Mouse (Mus musculus) hindbrain, embryonic 14.5 days (tissue): ENCODE measurements around the gene Gpr107. TPM values are rescaled to one million over a fixed set of nuclear protein-coding genes. Genes with fewer than 3 reads are reported as not detected.

Experiments used
- ATAC-seq: fragments of 200-750 bp; cut with Nextera tagmentation; 2 replicates; pipeline ENCODE4 v1.8.0; 2017; ENCODE audit warnings: moderate number of reproducible peaks, mild to moderate bottlenecking, moderate TSS enrichment, moderate library complexity; ENCODE audit not compliant: low FRiP score
- DNase-seq: peaks from one replicate; pipeline ENCODE4 v3.0.0-alpha.2; 2015; ENCODE audit warnings: low spot score
- H3K27ac ChIP-seq: fragments of 300-500 bp; sonication (generic); 2 replicates; pipeline ENCODE4 v1.5.1; 2014; ENCODE audit warnings: mild to moderate bottlenecking, moderate library complexity
- H3K27me3 ChIP-seq: fragments of 300-500 bp; sonication (generic); 2 replicates; pipeline ENCODE4 v1.6.1; 2014; ENCODE audit warnings: mild to moderate bottlenecking, low read length, mixed read lengths; ENCODE audit not compliant: control insufficient read depth, insufficient read depth
- H3K36me3 ChIP-seq: fragments of 300-500 bp; sonication (generic); replicated peaks from 2 replicates; pipeline ENCODE4 v1.6.1; 2014; ENCODE audit not compliant: control insufficient read depth, insufficient read depth
- H3K4me1 ChIP-seq: fragments of 300-500 bp; sonication (generic); replicated peaks from 2 replicates; pipeline ENCODE4 v1.6.1; 2014; ENCODE audit warnings: antibody characterized with exemption, low read length, mixed read lengths; ENCODE audit not compliant: control insufficient read depth, insufficient read depth
- H3K4me2 ChIP-seq: fragments of 300-500 bp; sonication (generic); replicated peaks from 2 replicates; pipeline ENCODE4 v1.6.1; 2014; ENCODE audit warnings: mild to moderate bottlenecking, moderate library complexity
- H3K4me3 ChIP-seq: fragments of 300-500 bp; sonication (generic); replicated peaks from 2 replicates; pipeline ENCODE4 v1.5.1; 2014; ENCODE audit warnings: mild to moderate bottlenecking, low read length
- H3K9ac ChIP-seq: fragments of 300-500 bp; sonication (generic); 2 replicates; pipeline ENCODE4 v1.6.1; 2014
- H3K9me3 ChIP-seq: fragments of 300-500 bp; sonication (generic); 2 replicates; pipeline ENCODE4 v1.6.1; 2016; ENCODE audit warnings: low read length; ENCODE audit not compliant: control insufficient read depth
- WGBS: fragments of 180-500 bp; shearing (Covaris S2); extraction: QIAGEN DNeasy Blood & Tissue Kit; methylation state at CpG from one replicate; pipeline ENCODE4 v1.1.7; 2014; 5-methylcytosine and 5-hydroxymethylcytosine counted together
- polyA plus RNA-seq: library from polyadenylated mRNA; unstranded; fragments of >200 nt; fragmentation: Nextera tagmentation; extraction: Ambion mirVana; gene quantifications from 2 replicates; pipeline ENCODE4 v1.2.1, GENCODE M21; 2014

The Gpr107 gene
- polyA plus RNA-seq, 1 experiment from 2014 or later = 26.1 TPM

DNA sequence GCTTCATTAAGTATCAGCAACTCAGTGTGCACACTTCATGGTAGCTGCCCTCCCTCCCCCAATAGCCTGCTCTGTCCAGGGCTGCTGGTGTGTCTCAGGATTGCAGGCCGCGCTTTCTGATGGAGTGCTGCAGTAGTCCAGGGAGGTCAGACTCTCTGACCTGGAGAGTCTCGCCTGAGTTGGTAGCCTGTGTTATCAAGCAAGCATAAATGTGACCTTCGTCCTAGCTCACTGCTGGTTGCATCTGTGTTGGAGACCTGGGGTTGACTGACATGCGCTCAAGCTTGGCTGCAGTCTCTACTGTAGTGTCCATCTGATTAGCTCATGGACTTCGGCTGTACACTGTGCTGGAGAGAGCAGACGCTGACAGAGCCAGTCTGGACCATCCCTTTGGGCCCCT, 49.7 kb downstream of the Gpr107 start:
- Histone ChIP-seq H3K36me3 (peaks cover 25% of the 10 kb centered on the region), H3K4me2 (no peak overlapping the region), H3K27me3 (no peaks in the 10 kb centered on the region), H3K9ac (no peak overlapping the region), H3K9me3 (no peaks in the 10 kb centered on the region), H3K4me1 (peaks cover 15% of the 10 kb centered on the region), H3K27ac (no peak overlapping the region), H3K4me3 (no peak overlapping the region)
- DNase-seq (no peak), ATAC-seq (no peak)
- 74% methylated on average over 7 of the region's 7 CpGs for WGBS

DNA sequence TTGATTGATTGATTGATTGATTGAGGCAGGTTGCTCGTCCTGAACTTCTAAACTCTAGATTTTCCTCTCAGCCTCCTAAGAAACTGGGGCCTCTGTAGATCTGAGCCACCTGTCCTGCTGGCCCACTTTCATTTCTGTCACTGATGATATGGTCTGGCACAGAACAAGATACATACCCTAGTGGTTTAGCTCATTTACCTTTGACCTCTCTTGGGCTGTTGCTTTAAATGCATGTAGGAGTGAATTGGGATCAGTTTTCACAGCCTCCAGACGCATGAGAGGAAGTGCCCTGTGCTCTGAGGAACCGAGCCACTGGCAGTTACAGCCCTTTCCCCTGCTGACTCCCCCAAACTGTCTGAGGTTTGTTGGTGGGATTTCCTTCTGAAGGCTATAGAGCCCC, 50.2 kb downstream of the Gpr107 start:
- no peak overlapping the region for H3K4me2 ChIP-seq
- 50% methylated on average over 3 of the region's 3 CpGs for WGBS
- no peaks in the 10 kb centered on the region for H3K27me3 ChIP-seq
- no peaks in the 10 kb centered on the region for H3K9me3 ChIP-seq
- H3K4me3 ChIP-seq = no peak overlapping the region
- no peak overlapping the region for H3K27ac ChIP-seq
- peaks cover 20% of the 10 kb centered on the region for H3K4me1 ChIP-seq
- DNase-seq (no peak), ATAC-seq (no peak)
- H3K9ac ChIP-seq = no peak overlapping the region
- peaks cover 23% of the 10 kb centered on the region for H3K36me3 ChIP-seq

DNA sequence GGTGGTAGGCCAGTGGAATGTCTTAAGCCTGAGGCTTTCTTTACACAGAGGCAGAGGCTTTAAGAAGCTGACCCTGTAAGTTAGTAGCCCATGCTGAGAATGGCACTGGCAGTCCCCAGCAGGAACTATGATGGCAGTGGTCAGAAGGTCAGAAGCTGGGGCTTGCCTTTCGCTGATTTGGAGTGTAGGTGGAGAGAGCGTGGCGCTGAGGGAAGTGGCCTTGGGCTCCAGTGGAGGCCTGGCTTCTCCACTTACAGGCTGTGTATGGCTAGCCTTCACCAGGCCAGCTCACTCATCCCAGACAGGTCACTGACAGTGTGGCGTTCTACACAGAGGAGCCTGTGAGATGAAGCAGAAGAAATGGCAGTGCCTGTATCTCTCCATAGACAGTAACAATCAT, 50.8 kb downstream of the Gpr107 start:
- Histone ChIP-seq H3K4me2 (no peak overlapping the region), H3K9ac (no peak overlapping the region), H3K36me3 (peaks cover 22% of the 10 kb centered on the region), H3K4me1 (peaks cover 25% of the 10 kb centered on the region), H3K27me3 (no peaks in the 10 kb centered on the region), H3K9me3 (no peaks in the 10 kb centered on the region), H3K4me3 (no peak overlapping the region), H3K27ac (no peak overlapping the region)
- ATAC-seq = no peak
- DNase-seq = no peak
- WGBS = 77% methylated on average over 4 of the region's 4 CpGs

DNA sequence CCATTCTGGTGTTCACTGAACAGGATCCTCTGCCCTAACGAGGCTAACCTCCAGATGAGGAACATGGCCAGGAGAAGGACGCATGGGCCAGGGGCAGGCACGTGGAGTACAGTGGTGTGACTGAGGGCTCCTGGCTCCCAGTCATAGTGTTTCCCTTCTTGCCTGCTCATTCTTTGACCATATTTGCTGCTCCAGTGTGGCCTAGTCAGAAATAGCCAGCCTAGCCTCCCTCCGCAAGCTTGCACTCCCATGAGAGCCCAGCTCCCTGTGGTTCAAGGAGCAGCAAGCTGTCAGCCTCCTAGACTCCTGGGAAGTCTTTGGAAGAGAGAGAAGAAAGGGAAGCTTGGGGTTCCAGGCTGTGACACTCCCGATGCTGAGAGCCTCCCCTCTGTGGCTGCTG, 52.6 kb downstream of the Gpr107 start:
- Histone ChIP-seq H3K36me3 (peaks cover 29% of the 10 kb centered on the region), H3K4me2 (no peak overlapping the region), H3K4me3 (no peak overlapping the region), H3K27ac (no peak overlapping the region), H3K9me3 (no peaks in the 10 kb centered on the region), H3K4me1 (peaks cover 25% of the 10 kb centered on the region), H3K27me3 (no peaks in the 10 kb centered on the region), H3K9ac (no peak overlapping the region)
- ATAC-seq (no peak), DNase-seq (no peak)
- WGBS = 85% methylated on average over 5 of the region's 5 CpGs

DNA sequence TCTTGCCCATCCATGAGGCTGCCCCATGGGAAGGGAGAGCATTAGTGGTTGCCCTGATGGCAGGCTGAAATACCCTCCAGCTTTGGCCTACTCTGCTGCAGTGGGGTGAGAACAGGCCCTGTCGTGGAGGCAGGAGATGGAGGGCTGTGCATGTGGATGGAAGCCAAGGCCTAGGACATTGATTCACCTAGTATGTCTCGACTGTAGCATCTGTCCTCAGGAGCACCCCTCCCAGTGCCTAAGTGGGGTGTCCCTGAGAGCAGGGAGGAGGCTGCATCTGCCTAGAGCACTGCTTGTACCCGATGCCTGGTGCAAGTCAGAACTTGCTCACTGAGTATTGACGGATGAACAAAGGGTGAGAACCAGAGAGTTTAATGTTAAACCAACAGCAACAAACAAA, 54.1 kb downstream of the Gpr107 start:
- DNase-seq (no peak), ATAC-seq (no peak)
- Histone ChIP-seq H3K36me3 (peaks cover 31% of the 10 kb centered on the region), H3K9me3 (no peaks in the 10 kb centered on the region), H3K27ac (peak overlapping the region; percentile 76), H3K27me3 (no peaks in the 10 kb centered on the region), H3K9ac (no peak overlapping the region), H3K4me3 (no peak overlapping the region), H3K4me2 (no peak overlapping the region), H3K4me1 (peaks cover 25% of the 10 kb centered on the region)
- WGBS = 64% methylated on average over 4 of the region's 4 CpGs

DNA sequence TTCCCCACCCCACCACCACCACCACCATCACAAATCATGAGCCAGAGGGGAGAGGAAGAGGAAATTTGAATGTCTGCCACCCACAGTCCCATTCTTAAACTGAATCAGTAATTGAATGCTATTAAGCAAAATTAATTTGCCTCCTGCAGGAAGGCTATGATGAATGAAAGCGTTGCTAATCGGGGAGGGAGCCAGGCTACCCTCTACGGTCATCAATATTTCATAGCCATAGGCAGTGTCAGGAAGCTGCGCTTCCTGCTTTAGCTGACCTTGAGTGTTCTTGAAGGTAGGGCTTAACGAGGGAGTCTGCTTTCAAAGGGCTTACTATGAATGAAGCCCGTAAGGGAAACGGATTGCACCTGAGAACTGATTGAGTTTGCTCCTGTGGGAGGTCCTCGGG, 54.8 kb downstream of the Gpr107 start:
- DNase-seq = peak; percentile 45
- Histone ChIP-seq H3K4me2 (no peak overlapping the region), H3K27me3 (no peaks in the 10 kb centered on the region), H3K4me3 (no peak overlapping the region), H3K9ac (no peak overlapping the region), H3K4me1 (peaks cover 25% of the 10 kb centered on the region), H3K9me3 (no peaks in the 10 kb centered on the region), H3K27ac (peak overlapping the region; percentile 76), H3K36me3 (peaks cover 37% of the 10 kb centered on the region)
- ATAC-seq = peak; percentile 61; the same call in 1 of the 2 replicates
- 33% methylated on average over 8 of the region's 8 CpGs for WGBS

DNA sequence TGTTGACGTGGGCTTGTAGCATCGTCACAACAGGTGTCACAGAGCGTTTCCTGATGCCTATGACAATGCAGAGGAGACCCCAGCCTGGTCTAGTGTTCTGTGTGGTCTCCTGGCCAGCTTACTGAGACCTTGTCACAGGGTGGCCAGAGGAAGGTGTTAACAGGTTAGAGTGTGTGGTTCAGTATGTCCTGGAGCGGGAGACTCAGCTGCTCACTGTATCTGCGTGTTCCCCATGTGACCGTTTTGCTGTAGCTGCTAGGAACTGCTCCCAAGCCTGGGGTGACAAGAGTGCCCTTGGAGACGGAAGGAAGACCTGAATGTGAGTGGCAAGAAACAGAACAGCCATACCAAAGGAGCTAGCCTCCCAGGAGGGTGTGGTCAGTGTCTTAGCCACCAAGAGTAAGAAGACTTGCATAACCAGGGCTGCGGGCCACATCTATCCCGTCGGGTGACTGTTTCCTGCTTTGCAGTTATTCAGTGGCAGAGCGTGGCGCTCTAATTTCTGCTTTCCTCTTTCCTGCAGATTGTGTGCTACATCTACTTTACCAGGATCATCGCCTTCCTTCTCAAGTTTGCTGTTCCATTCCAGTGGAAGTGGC, 56.5 kb downstream of the Gpr107 start:
- Histone ChIP-seq H3K4me2 (no peak overlapping the region), H3K4me3 (no peak overlapping the region), H3K27ac (no peak overlapping the region), H3K36me3 (peaks cover 44% of the 10 kb centered on the region), H3K4me1 (peaks cover 25% of the 10 kb centered on the region), H3K9me3 (no peaks in the 10 kb centered on the region), H3K27me3 (no peaks in the 10 kb centered on the region), H3K9ac (no peak overlapping the region)
- ATAC-seq (no peak), DNase-seq (no peak)
- 91% methylated on average over 13 of the region's 13 CpGs for WGBS

DNA sequence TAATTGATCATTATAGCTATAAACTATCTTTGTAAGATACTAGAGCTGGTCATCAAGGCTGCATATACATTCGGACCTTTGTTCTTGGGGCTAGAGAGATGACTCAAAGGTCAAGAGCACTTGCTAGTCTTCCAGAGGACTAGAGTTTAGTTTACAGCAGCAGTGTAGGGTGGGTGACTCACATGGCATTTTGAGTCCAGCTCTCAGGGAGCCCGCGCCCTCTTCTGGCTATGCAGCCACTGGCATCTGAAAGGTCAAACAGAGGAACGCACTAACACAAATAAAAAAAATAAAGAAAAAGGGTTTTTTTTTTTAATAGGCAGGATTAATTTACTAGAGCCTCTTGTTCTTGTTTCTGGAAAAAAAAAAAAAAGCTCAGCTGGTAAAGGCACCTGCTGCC, 57.4 kb downstream of the Gpr107 start:
- peaks cover 25% of the 10 kb centered on the region for H3K4me1 ChIP-seq
- peaks cover 52% of the 10 kb centered on the region for H3K36me3 ChIP-seq

DNA sequence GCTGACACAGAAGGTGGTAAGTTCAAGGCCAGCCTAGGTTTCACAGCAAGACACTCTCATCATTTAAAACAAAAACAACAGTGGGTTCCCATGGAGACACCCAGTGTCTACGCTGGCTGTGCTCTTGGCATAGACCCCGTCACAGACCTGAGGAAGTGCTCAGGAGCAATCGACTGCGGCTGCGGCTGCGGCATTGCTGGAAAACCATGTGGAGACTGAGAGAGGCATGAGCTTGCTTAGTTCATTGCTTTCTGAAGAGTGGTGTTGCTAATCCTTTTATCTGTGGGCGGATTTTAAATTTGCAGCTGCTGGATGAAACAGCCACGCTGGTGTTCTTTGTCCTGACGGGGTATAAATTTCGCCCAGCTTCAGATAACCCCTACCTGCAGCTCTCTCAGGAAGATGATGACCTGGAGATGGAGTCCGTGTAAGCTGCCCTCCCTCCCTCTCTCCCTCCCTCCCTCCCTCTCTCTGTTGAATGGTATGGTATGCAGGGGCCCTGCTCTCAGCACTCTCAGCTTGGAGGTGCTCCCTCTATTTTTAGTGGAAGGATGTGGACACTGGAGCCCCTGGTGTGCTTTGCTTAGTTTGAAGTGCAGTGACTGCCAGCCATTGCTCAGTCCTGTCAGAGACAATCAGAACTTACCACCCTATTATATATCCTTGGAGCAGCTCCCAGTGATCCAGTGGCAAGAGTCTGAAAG, 58.2 kb downstream of the Gpr107 start:
- 63% methylated on average over 11 of the region's 11 CpGs for WGBS
- H3K27me3 ChIP-seq = no peaks in the 10 kb centered on the region
- H3K4me1 ChIP-seq = peaks cover 25% of the 10 kb centered on the region
- no peak overlapping the region for H3K27ac ChIP-seq
- ATAC-seq (no peak), DNase-seq (no peak)
- no peak overlapping the region for H3K4me2 ChIP-seq
- H3K36me3 ChIP-seq = peaks cover 60% of the 10 kb centered on the region
- H3K9me3 ChIP-seq = no peaks in the 10 kb centered on the region
- no peak overlapping the region for H3K9ac ChIP-seq
- H3K4me3 ChIP-seq = no peak overlapping the region

More for the DNA sequence above, 57.4 kb downstream of the Gpr107 start:
- Histone ChIP-seq H3K4me3 (no peak overlapping the region), H3K9me3 (no peaks in the 10 kb centered on the region), H3K4me2 (no peak overlapping the region), H3K27ac (no peak overlapping the region), H3K9ac (no peak overlapping the region), H3K27me3 (no peaks in the 10 kb centered on the region)
- ATAC-seq (no peak), DNase-seq (no peak)
- WGBS = 94% methylated on average over 4 of the region's 4 CpGs
